12 mouse cellular contexts compared by ENCODE assay signal in the genomic region with DNA sequence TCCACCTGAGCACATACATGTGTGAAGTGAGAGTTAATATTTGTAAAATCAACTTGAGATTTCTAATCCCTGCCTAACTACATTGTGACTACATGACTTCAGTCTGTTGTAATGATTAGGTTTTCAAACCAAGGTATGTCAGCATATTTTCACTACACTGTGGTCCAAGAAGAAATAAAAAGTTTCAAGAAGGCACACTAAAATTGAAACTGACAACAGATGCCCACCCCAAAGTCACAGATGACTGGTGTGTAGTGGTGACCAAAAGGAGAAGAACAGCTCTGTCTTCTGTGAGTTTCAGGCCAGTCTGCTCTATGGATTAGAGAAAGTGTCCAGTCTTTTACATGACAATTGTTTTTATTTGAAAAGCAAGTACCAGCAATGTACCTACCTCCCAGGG.
"Had no signal": no experiment of that assay in that cellular context is flagged by ENCODE, and none has a peak within 500 bp of the region (broad histone marks: within the 10 kb centered on the region; RNA-seq: fewer than 3 reads in every experiment).

No protein-coding gene starts in this region.

- DNase-seq: kidney, adult 9 months; kidney, postnatal 10 days; kidney, postnatal 4 days; lung, embryonic 14.5 days; lung, postnatal 14 days; right cerebral cortex, postnatal 14 days; thymus, postnatal 36 days had no signal

- H3K4me2 ChIP-seq: limb, embryonic 15.5 days; liver, embryonic 12.5 days; lung, embryonic 14.5 days; midbrain, embryonic 13.5 days had no signal

- H3K36me3 ChIP-seq: limb, embryonic 15.5 days; liver, embryonic 12.5 days; midbrain, embryonic 13.5 days had no signal

- H3K4me3 ChIP-seq: layer of hippocampus, adult 2 months; left cerebral cortex, adult 2 months; limb, embryonic 15.5 days; liver, embryonic 12.5 days; midbrain, embryonic 13.5 days had no signal

- H3K4me1 ChIP-seq: limb, embryonic 15.5 days; liver, embryonic 12.5 days; midbrain, embryonic 13.5 days had no signal

- H3K9me3 ChIP-seq: limb, embryonic 15.5 days; liver, embryonic 12.5 days; midbrain, embryonic 13.5 days had no signal

- H3K9ac ChIP-seq: limb, embryonic 15.5 days; liver, embryonic 12.5 days; lung, embryonic 14.5 days; midbrain, embryonic 13.5 days had no signal

- H3K27me3 ChIP-seq: limb, embryonic 15.5 days; liver, embryonic 12.5 days; midbrain, embryonic 13.5 days had no signal

- H3K27ac ChIP-seq: layer of hippocampus, adult 2 months; left cerebral cortex, adult 2 months; limb, embryonic 15.5 days; liver, embryonic 12.5 days; midbrain, embryonic 13.5 days had no signal

- ATAC-seq: liver, embryonic 12.5 days; midbrain, embryonic 13.5 days had no signal
